Mouse (Mus musculus) liver, embryonic 12.5 days (tissue): Measurements from ENCODE around the gene Plk2. TPM values are rescaled to one million over a fixed set of nuclear protein-coding genes. Genes with fewer than 3 reads are reported as not detected.
"Not testable (repeated sequence)": the region's sequence is repeated elsewhere in the genome, so short reads cannot be mapped to it uniquely, and the experiment has no call there.

Experiments
- ATAC-seq: fragments of 200-750 bp; cut with Nextera tagmentation; 2 replicates; pipeline ENCODE4 v1.8.0; 2017; ENCODE audit warnings: moderate number of reproducible peaks, mild to moderate bottlenecking, moderate library complexity
- H3K27ac ChIP-seq: fragments of 300-500 bp; sonication (generic); 2 replicates; pipeline ENCODE4 v1.5.1; 2016; ENCODE audit warnings: mild to moderate bottlenecking
- H3K27me3 ChIP-seq: fragments of 300-500 bp; sonication (generic); replicated peaks from 2 replicates; pipeline ENCODE4 v1.6.1; 2016; ENCODE audit warnings: mild to moderate bottlenecking, moderate library complexity
- H3K36me3 ChIP-seq: fragments of 300-500 bp; sonication (generic); 2 replicates; pipeline ENCODE4 v1.6.1; 2016; ENCODE audit warnings: mild to moderate bottlenecking, moderate library complexity
- H3K4me1 ChIP-seq: fragments of 300-500 bp; sonication (generic); 2 replicates; pipeline ENCODE4 v1.6.1; 2016
- H3K4me2 ChIP-seq: fragments of 300-500 bp; sonication (generic); 2 replicates; pipeline ENCODE4 v1.6.1; 2016; ENCODE audit warnings: mild to moderate bottlenecking, moderate library complexity
- H3K4me3 ChIP-seq: fragments of 300-500 bp; sonication (generic); 2 replicates; pipeline ENCODE4 v1.5.1; 2016; ENCODE audit warnings: mild to moderate bottlenecking, moderate library complexity
- H3K9ac ChIP-seq: fragments of 300-500 bp; sonication (generic); 2 replicates; pipeline ENCODE4 v1.6.1; 2016; ENCODE audit warnings: mild to moderate bottlenecking, moderate library complexity
- H3K9me3 ChIP-seq: fragments of 300-500 bp; sonication (generic); replicated peaks from 2 replicates; pipeline ENCODE4 v1.6.1; 2016; ENCODE audit warnings: mild to moderate bottlenecking, moderate library complexity
- WGBS: fragments of 180-500 bp; shearing (Covaris S2); methylation state at CpG from one replicate; pipeline ENCODE4 v1.1.7; 2016; ENCODE audit not compliant: insufficient replicate concordance; 5-methylcytosine and 5-hydroxymethylcytosine counted together
- polyA plus RNA-seq: library from polyadenylated mRNA; unstranded; fragments of >200 nt; fragmentation: Nextera tagmentation; extraction: Ambion mirVana; gene quantifications from 2 replicates; pipeline ENCODE4 v1.2.1, GENCODE M21; 2016

The Plk2 gene
- 12.7 and 15.7 TPM in 2 replicates for polyA plus RNA-seq

- peak; percentile 90 for ATAC-seq
- H3K4me3 ChIP-seq = peak within 1 kb of the TSS; percentile 60
- H3K4me2 ChIP-seq = peak within 1 kb of the TSS; percentile 91
- H3K4me1 ChIP-seq = peaks cover 12% of the 10 kb centered on the region
- peak within 1 kb of the TSS; percentile 48; the same call in 1 of the 2 replicates for H3K27ac ChIP-seq
- no peaks in the 10 kb centered on the region for H3K9me3 ChIP-seq
- WGBS = under 1% methylated on average over 71 of the region's 71 CpGs
- peaks cover 13% of the 10 kb centered on the region; the same call in 1 of the 2 replicates for H3K36me3 ChIP-seq
- peaks cover 50% of the 10 kb centered on the region for H3K27me3 ChIP-seq
- H3K9ac ChIP-seq = peak within 1 kb of the TSS; percentile 61
Measured at GRCm38 (mm10) chr13:110394291-110395178, at the start of gene Plk2. Plk2 (plus strand) TSS chr13:110395046.

- Histone ChIP-seq H3K27me3 (no peaks in the 10 kb centered on the region), H3K36me3 (no peaks in the 10 kb centered on the region), H3K4me1 (no peaks in the 10 kb centered on the region), H3K9ac (no peak overlapping the region), H3K4me3 (no peak overlapping the region), H3K9me3 (no peaks in the 10 kb centered on the region), H3K27ac (no peak overlapping the region), H3K4me2 (no peak overlapping the region)
- no peak for ATAC-seq
- WGBS = 40% methylated on average over 7 of the region's 7 CpGs
Measured at GRCm38 (mm10) chr13:110346707-110347106, 48.1 kb upstream of the Plk2 start.

GRCm38 (mm10) chr13:110351051-110351450, 43.8 kb upstream of the Plk2 start:
- 65% methylated on average over 6 of the region's 6 CpGs for WGBS
- H3K27ac ChIP-seq = no peak overlapping the region
- ATAC-seq = no peak

GRCm38 (mm10) chr13:110356941-110357340, 37.9 kb upstream of the Plk2 start, which contains the start of gene Gapt:
Gapt (minus strand) TSS chr13:110357199.
- H3K27ac ChIP-seq = no peak within 1 kb of the TSS
- no peaks in the 10 kb centered on the region for H3K9me3 ChIP-seq
- no peak within 1 kb of the TSS for H3K9ac ChIP-seq
- no peaks in the 10 kb centered on the region for H3K27me3 ChIP-seq
- no peaks in the 10 kb centered on the region for H3K4me1 ChIP-seq
- H3K36me3 ChIP-seq = no peaks in the 10 kb centered on the region
- H3K4me3 ChIP-seq = no peak within 1 kb of the TSS; the same call in 1 of the 2 replicates
- no peak within 1 kb of the TSS for H3K4me2 ChIP-seq
- whole genome bisulfite sequencing = 22% methylated on average over 2 of the region's 2 CpGs
- ATAC-seq = no peak

More at GRCm38 (mm10) chr13:110351051-110351450, 43.8 kb upstream of the Plk2 start:
- Histone ChIP-seq H3K36me3 (no peaks in the 10 kb centered on the region), H3K9me3 (no peaks in the 10 kb centered on the region), H3K27me3 (no peaks in the 10 kb centered on the region), H3K4me2 (no peak overlapping the region), H3K9ac (no peak overlapping the region), H3K4me3 (no peak overlapping the region), H3K4me1 (no peaks in the 10 kb centered on the region)

GRCm38 (mm10) chr13:110363722-110364121, 31.1 kb upstream of the Plk2 start:
- H3K4me2 ChIP-seq = no peak overlapping the region
- no peak overlapping the region for H3K9ac ChIP-seq
- no peak overlapping the region for H3K27ac ChIP-seq
- no peak for ATAC-seq
- no peak overlapping the region for H3K4me3 ChIP-seq
- peaks cover 11% of the 10 kb centered on the region; the same call in 1 of the 2 replicates for H3K4me1 ChIP-seq
- H3K27me3 ChIP-seq = no peaks in the 10 kb centered on the region
- H3K36me3 ChIP-seq = no peaks in the 10 kb centered on the region
- no peaks in the 10 kb centered on the region for H3K9me3 ChIP-seq
- WGBS = 39% methylated on average over 6 of the region's 6 CpGs

GRCm38 (mm10) chr13:110366477-110366876, 28.4 kb upstream of the Plk2 start:
- H3K27me3 ChIP-seq = no peaks in the 10 kb centered on the region
- H3K9me3 ChIP-seq = no peaks in the 10 kb centered on the region
- H3K27ac ChIP-seq = no peak overlapping the region
- H3K4me1 ChIP-seq = peaks cover 11% of the 10 kb centered on the region; the same call in 1 of the 2 replicates
- no peak overlapping the region for H3K4me3 ChIP-seq
- no peaks in the 10 kb centered on the region for H3K36me3 ChIP-seq
- H3K4me2 ChIP-seq = no peak overlapping the region
- 52% methylated on average over 3 of the region's 3 CpGs for WGBS
- no peak overlapping the region for H3K9ac ChIP-seq
- peak; percentile 41; the same call in 1 of the 2 replicates for ATAC-seq

GRCm38 (mm10) chr13:110367961-110368555, 26.8 kb upstream of the Plk2 start:
- H3K36me3 ChIP-seq = no peaks in the 10 kb centered on the region
- peaks cover 11% of the 10 kb centered on the region; the same call in 1 of the 2 replicates for H3K4me1 ChIP-seq
- no peak overlapping the region for H3K9ac ChIP-seq
- no peak overlapping the region for H3K4me3 ChIP-seq
- no peaks in the 10 kb centered on the region for H3K27me3 ChIP-seq
- H3K9me3 ChIP-seq = no peaks in the 10 kb centered on the region
- 46% methylated on average over 3 of the region's 3 CpGs for WGBS
- no peak overlapping the region for H3K4me2 ChIP-seq
- peak; percentile 48; the same call in 1 of the 2 replicates for ATAC-seq
- no peak overlapping the region for H3K27ac ChIP-seq

- H3K4me3 ChIP-seq, H3K27ac ChIP-seq, H3K27me3 ChIP-seq, H3K36me3 ChIP-seq, H3K4me2 ChIP-seq, H3K9me3 ChIP-seq, H3K9ac ChIP-seq, ATAC-seq: not testable (repeated sequence)
- H3K4me1 ChIP-seq = peaks cover 11% of the 10 kb centered on the region; the same call in 1 of the 2 replicates
- WGBS = 50% methylated on average over 6 of the region's 6 CpGs
Measured at GRCm38 (mm10) chr13:110368556-110369040, 26.2 kb upstream of the Plk2 start.

- no peaks in the 10 kb centered on the region for H3K9me3 ChIP-seq
- 76% methylated on average over 1 of the region's 1 CpGs for WGBS
- ATAC-seq = no peak
Measured at GRCm38 (mm10) chr13:110369673-110370072, 25.2 kb upstream of the Plk2 start.

GRCm38 (mm10) chr13:110382447-110382901, 12.4 kb upstream of the Plk2 start:
- H3K27me3 ChIP-seq = no peaks in the 10 kb centered on the region
- no peaks in the 10 kb centered on the region; the same call in 1 of the 2 replicates for H3K4me1 ChIP-seq
- no peaks in the 10 kb centered on the region for H3K9me3 ChIP-seq
- 16% methylated on average over 5 of the region's 5 CpGs for WGBS
- H3K27ac ChIP-seq = no peak overlapping the region
- no peak overlapping the region for H3K9ac ChIP-seq
- H3K4me3 ChIP-seq = no peak overlapping the region
- no peak overlapping the region for H3K4me2 ChIP-seq
- ATAC-seq = no peak
- H3K36me3 ChIP-seq = no peaks in the 10 kb centered on the region

More at GRCm38 (mm10) chr13:110369673-110370072, 25.2 kb upstream of the Plk2 start:
- Histone ChIP-seq H3K27me3 (no peaks in the 10 kb centered on the region), H3K9ac (no peak overlapping the region), H3K4me2 (no peak overlapping the region), H3K27ac (no peak overlapping the region), H3K36me3 (no peaks in the 10 kb centered on the region), H3K4me1 (peaks cover 11% of the 10 kb centered on the region; the same call in 1 of the 2 replicates), H3K4me3 (no peak overlapping the region)

GRCm38 (mm10) chr13:110384514-110384913, 10.3 kb upstream of the Plk2 start:
- Histone ChIP-seq H3K9me3 (no peaks in the 10 kb centered on the region), H3K4me2 (no peak overlapping the region), H3K27me3 (no peaks in the 10 kb centered on the region), H3K36me3 (no peaks in the 10 kb centered on the region), H3K4me3 (no peak overlapping the region), H3K4me1 (no peaks in the 10 kb centered on the region; the same call in 1 of the 2 replicates), H3K27ac (no peak overlapping the region), H3K9ac (no peak overlapping the region)
- ATAC-seq = no peak
- WGBS = 15% methylated on average over 6 of the region's 6 CpGs
